In genomic region chr2:158506475-158506874, GRCm38 (mm10) we compare ENCODE assay signal across 37 mouse cellular contexts. TPM values are rescaled to one million over a fixed set of nuclear protein-coding genes. Genes with fewer than 3 reads are reported as not detected.
"Had no signal": no experiment of that assay in that cellular context is flagged by ENCODE, and none has a peak within 500 bp of the region (broad histone marks: within the 10 kb centered on the region; RNA-seq: fewer than 3 reads in every experiment).

No protein-coding gene starts in this region.

- H3K9ac ChIP-seq: heart, embryonic 13.5 days; heart, embryonic 15.5 days; hindbrain, embryonic 12.5 days; hindbrain, embryonic 14.5 days; intestine, embryonic 15.5 days; limb, embryonic 12.5 days; liver, embryonic 14.5 days had no signal

- H3K4me1 ChIP-seq: hindbrain, embryonic 10.5 days; hindbrain, embryonic 12.5 days had no signal

- H3K27ac ChIP-seq: gastrocnemius, adult 2 months; heart, embryonic 13.5 days; heart, embryonic 15.5 days; hindbrain, embryonic 10.5 days; hindbrain, embryonic 12.5 days; hindbrain, embryonic 14.5 days; intestine, embryonic 15.5 days; layer of hippocampus, adult 2 months; left cerebral cortex, adult 2 months; limb, embryonic 10.5 days; limb, embryonic 12.5 days; liver, embryonic 14.5 days had no signal

- H3K36me3 ChIP-seq: heart, embryonic 13.5 days; heart, embryonic 15.5 days; hindbrain, embryonic 10.5 days; hindbrain, embryonic 12.5 days; intestine, embryonic 15.5 days; limb, embryonic 10.5 days; limb, embryonic 12.5 days had no signal

- H3K4me2 ChIP-seq: heart, embryonic 11.5 days; heart, embryonic 13.5 days; heart, embryonic 15.5 days; hindbrain, embryonic 12.5 days; hindbrain, embryonic 14.5 days; intestine, embryonic 15.5 days; limb, embryonic 12.5 days; liver, embryonic 11.5 days had no signal

- H3K4me3 ChIP-seq: gastrocnemius, adult 2 months; heart, embryonic 13.5 days; heart, embryonic 15.5 days; hindbrain, embryonic 10.5 days; hindbrain, embryonic 12.5 days; intestine, embryonic 15.5 days; layer of hippocampus, adult 2 months; left cerebral cortex, adult 2 months; limb, embryonic 10.5 days; limb, embryonic 12.5 days had no signal

- ATAC-seq: hindbrain, embryonic 16.5 days; inflammation-experienced regulatory T-cells, adult 6 months; intestine, embryonic 15.5 days; intestine, postnatal 0 days had no signal

- DNase-seq: gastrocnemius, adult 2 months; gastrocnemius, postnatal 10 days; gastrocnemius, postnatal 25 days; heart, postnatal 4 days; kidney, adult 18-20 months; kidney, adult 8-10 months; kidney, postnatal 10 days; kidney, postnatal 4 days; liver had no signal

- H3K27me3 ChIP-seq: heart, embryonic 13.5 days; heart, embryonic 15.5 days; hindbrain, embryonic 12.5 days; intestine, embryonic 15.5 days; limb, embryonic 12.5 days had no signal

- H3K9me3 ChIP-seq: heart, embryonic 13.5 days; heart, embryonic 15.5 days; hindbrain, embryonic 10.5 days; hindbrain, embryonic 12.5 days; intestine, embryonic 15.5 days; limb, embryonic 10.5 days; limb, embryonic 12.5 days had no signal

RNA-seq across cellular contexts. Expression of gene Adig, which starts 4.1 kb away (rescaled TPM):
- total RNA-seq: granulocyte monocyte progenitor cell, adult 5-6 weeks; layer of hippocampus, adult 2 months; layer of hippocampus, postnatal 10 days; layer of hippocampus, postnatal 25 days; left cerebral cortex, adult 2 months; left cerebral cortex, postnatal 14 days; left cerebral cortex, postnatal 36 days had no signal
- polyA plus RNA-seq: frontal cortex, adult 2 months; heart, embryonic 11.5 days; heart, embryonic 13.5 days; heart, embryonic 15.5 days; heart, postnatal 0 days; hindbrain, embryonic 10.5 days; hindbrain, embryonic 12.5 days; hindbrain, embryonic 14.5 days; hindbrain, embryonic 16.5 days; inflammation-experienced regulatory T-cells, adult 6 months; intestine, embryonic 15.5 days; intestine, postnatal 0 days; kidney, embryonic 14.5 days; kidney, embryonic 16.5 days; limb, embryonic 10.5 days; limb, embryonic 12.5 days; liver, embryonic 11.5 days; liver, embryonic 14.5 days had no signal

RNA-seq across cellular contexts. Expression of gene Arhgap40, which starts 6.1 kb away (rescaled TPM):
- total RNA-seq: gastrocnemius, postnatal 10 days; gastrocnemius, postnatal 25 days; gastrocnemius, postnatal 4 days; granulocyte monocyte progenitor cell, adult 5-6 weeks; heart, adult 8-10 months; heart, postnatal 25 days; heart, postnatal 4 days; layer of hippocampus, adult 2 months; layer of hippocampus, postnatal 25 days; left cerebral cortex, postnatal 14 days; left cerebral cortex, postnatal 36 days had no signal
- polyA plus RNA-seq: heart, embryonic 11.5 days; heart, embryonic 13.5 days; heart, embryonic 15.5 days; heart, postnatal 0 days; inflammation-experienced regulatory T-cells, adult 6 months; intestine, postnatal 0 days; limb, embryonic 10.5 days; liver, embryonic 11.5 days had no signal
